Mouse (Mus musculus) heart, adult 2 months (tissue): ENCODE data around the gene Selenos. TPM values are rescaled to one million over a fixed set of nuclear protein-coding genes. Genes with fewer than 3 reads are reported as not detected.

ENCODE experiments used
- DNase-seq, 2 experiments: peaks; one replicate each; pipeline ENCODE4 v3.0.0; 2021
- H3K27ac ChIP-seq: fragments of 200-600 bp; 2 replicates; pipeline ENCODE4 v1.8.1; 2022
- H3K27me3 ChIP-seq: fragments of 200-500 bp; 2 replicates; pipeline ENCODE4 v1.6.1; 2012; ENCODE audit warnings: mild to moderate bottlenecking, low read length, inconsistent platforms, mixed read lengths; ENCODE audit not compliant: control insufficient read depth, insufficient read depth
- H3K36me3 ChIP-seq: fragments of 200-500 bp; 2 replicates; pipeline ENCODE4 v1.6.1; 2012; ENCODE audit warnings: low read length, inconsistent platforms; ENCODE audit not compliant: control insufficient read depth, insufficient read depth
- H3K4me1 ChIP-seq: fragments of 200-500 bp; 2 replicates; pipeline ENCODE4 v1.6.1; 2011; ENCODE audit warnings: low read length; ENCODE audit not compliant: control insufficient read depth, insufficient read depth
- H3K4me3 ChIP-seq: fragments of 200-600 bp; 2 replicates; pipeline ENCODE4 v1.8.1; 2022
- H3K79me2 ChIP-seq: fragments of 200-500 bp; replicated peaks from 2 replicates; pipeline ENCODE4 v1.6.1; 2012; ENCODE audit warnings: mild to moderate bottlenecking, inconsistent platforms, low read length, moderate library complexity, mixed read lengths; ENCODE audit not compliant: control insufficient read depth, insufficient read depth
- H3K9ac ChIP-seq: fragments of 200-500 bp; 2 replicates; pipeline ENCODE4 v1.6.1; 2012; ENCODE audit warnings: low read depth, mild to moderate bottlenecking, control low read depth, inconsistent platforms, low read length, mixed read lengths
- CTCF ChIP-seq: fragments of 200-600 bp; IDR thresholded peaks from 2 replicates; pipeline ENCODE4 v1.8.1; 2022; ENCODE audit warnings: antibody characterized with exemption, mild to moderate bottlenecking, moderate library complexity
- EP300 ChIP-seq: fragments of 200-500 bp; IDR thresholded peaks from 2 replicates; pipeline ENCODE4 v1.6.1; 2011; ENCODE audit warnings: low read depth, low read length, control low read depth; ENCODE audit not compliant: insufficient read depth
- POLR2A ChIP-seq: fragments of 200-500 bp; IDR thresholded peaks from 2 replicates; pipeline ENCODE4 v1.6.1; 2011; ENCODE audit warnings: mild to moderate bottlenecking, low read depth, low read length, control low read depth; ENCODE audit not compliant: insufficient read depth
- WGBS: fragments of 180-500 bp; shearing (Covaris S2); methylation state at CpG from one replicate; pipeline ENCODE4 v1.1.7; 2018; 5-methylcytosine and 5-hydroxymethylcytosine counted together
- intact Hi-C: fragments of 180-260 bp; cut with DNase I; formaldehyde crosslinking; loops from one replicate; pipeline ENCODE4 v1.15.1; 2025
- polyA plus RNA-seq: library from polyadenylated mRNA; depleted of rRNA; stranded (reverse); fragments of >200 nt; gene quantifications from 2 replicates; pipeline ENCODE4 v1.2.3, GENCODE M21; 2012
- total RNA-seq, 2 experiments: library from RNA; stranded (reverse); gene quantifications; 2 replicates each; pipeline ENCODE4 v1.2.3; 2021

Selenos gene
- total and polyA plus RNA-seq, 3 experiments, result 32.5 to 43.7 (median 34.1) TPM

DNA sequence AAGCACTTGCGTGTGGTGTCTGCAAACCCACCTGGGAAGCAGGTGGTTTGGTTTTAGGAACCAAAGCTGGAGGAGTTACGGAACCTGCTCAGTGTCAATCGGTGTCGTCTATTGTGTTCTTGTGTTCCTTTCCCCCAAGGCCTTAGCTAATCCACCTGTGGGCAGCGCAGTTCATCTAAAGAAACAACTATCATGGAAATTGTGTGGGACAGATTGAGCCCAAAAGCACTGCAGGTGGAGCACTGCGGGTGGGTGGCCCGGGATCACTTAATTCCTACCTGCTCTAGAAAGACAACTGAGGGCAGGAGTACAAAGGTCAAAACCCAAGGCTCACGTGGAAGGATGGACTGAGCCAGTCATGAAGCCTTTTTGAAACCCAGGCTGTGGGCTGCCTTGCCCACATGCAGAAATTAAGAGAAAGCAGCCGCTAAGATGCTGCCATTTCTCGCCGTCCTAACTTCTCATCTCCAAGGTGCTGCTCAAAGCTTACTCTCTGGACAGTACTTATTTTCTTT, 11.3 kb downstream of the Selenos start:
- intact Hi-C loops, result no loop called here
- Histone ChIP-seq H3K4me1 (no peaks in the 10 kb centered on the region), H3K27me3 (no peaks in the 10 kb centered on the region), H3K27ac (no peak overlapping the region), H3K79me2 (no peaks in the 10 kb centered on the region), H3K9ac (no peak overlapping the region), H3K4me3 (no peak overlapping the region), H3K36me3 (no peaks in the 10 kb centered on the region)
- no peak for TF ChIP-seq CTCF
- TF ChIP-seq EP300, result no peak
- no peak for TF ChIP-seq POLR2A
- no peak for DNase-seq
- 91% methylated on average over 11 of the region's 11 CpGs for WGBS

DNA sequence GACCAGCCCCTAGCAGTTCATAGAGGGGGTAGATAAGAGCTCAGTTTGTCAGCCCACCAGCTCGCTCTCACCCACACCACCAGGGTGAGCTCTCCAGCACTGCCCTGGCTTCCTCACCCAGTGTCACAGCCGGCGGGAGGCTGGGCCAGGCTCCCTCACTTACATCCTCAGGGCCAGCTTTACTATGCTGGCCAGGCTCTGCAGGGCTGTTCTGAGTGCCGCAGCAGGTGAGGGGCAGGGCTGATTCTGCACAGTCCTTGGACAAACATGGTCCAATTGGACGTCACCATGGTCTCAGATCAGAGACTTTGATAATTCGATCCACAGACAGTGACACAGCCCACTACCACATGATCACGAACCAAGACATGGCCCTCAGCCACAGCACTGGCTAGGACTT, 12.1 kb downstream of the Selenos start:
- Histone ChIP-seq H3K27ac (no peak overlapping the region), H3K9ac (no peak overlapping the region), H3K4me3 (no peak overlapping the region), H3K27me3 (no peaks in the 10 kb centered on the region), H3K4me1 (no peaks in the 10 kb centered on the region), H3K36me3 (no peaks in the 10 kb centered on the region), H3K79me2 (no peaks in the 10 kb centered on the region)
- intact Hi-C loops, result no loop called here
- TF ChIP-seq CTCF (no peak), POLR2A (no peak), EP300 (no peak)
- WGBS, result 83% methylated on average over 7 of the region's 7 CpGs
- no peak for DNase-seq

DNA sequence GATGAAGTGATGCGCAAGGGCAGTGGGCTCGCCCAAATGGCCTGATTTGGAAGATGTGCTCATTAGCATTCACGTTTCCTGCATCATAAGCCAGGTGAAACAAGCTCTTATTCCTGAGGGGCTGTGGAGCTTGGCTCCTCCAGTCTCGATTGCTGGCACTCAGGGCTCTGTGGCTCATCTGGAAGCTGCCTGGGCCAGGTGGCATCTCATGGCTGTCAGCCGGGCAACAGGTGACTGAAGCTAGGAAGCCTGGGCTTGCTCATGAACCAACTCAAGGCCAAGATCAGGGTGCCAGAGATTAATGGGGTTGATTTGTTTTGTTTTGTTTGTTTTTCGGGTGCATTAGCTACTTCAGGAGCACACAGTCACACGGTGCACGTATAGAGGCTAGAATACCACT, 13.2 kb downstream of the Selenos start:
- intact Hi-C loops, result no loop called here
- no peak for DNase-seq
- WGBS, result 94% methylated on average over 8 of the region's 8 CpGs
- H3K27me3 ChIP-seq, result no peaks in the 10 kb centered on the region
- H3K27ac ChIP-seq, result no peak overlapping the region
- TF ChIP-seq CTCF (no peak), EP300 (no peak), POLR2A (no peak)
- H3K9ac ChIP-seq, result no peak overlapping the region
- H3K4me3 ChIP-seq, result no peak overlapping the region
- H3K36me3 ChIP-seq, result no peaks in the 10 kb centered on the region
- no peaks in the 10 kb centered on the region for H3K79me2 ChIP-seq
- no peaks in the 10 kb centered on the region for H3K4me1 ChIP-seq

DNA sequence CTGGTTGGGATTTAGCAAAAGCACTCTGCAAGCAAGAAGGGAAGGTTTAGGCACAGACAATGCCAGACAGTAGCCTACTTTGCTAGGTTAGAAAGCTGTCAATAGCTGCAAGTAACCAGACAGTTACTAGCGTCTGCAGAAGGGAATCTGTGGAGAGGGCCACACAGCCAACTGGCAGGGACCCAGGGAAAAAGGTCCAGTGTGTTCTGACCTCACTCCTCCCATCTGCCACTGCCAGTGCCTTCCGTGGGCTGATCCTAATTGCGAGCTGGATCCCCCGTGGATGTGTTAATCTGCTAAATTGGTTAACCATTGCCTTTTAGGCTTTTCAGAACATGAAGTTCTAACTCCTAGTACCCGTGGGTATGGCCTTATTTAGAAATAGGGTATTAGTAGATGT, 14.7 kb downstream of the Selenos start:
- intact Hi-C loops, result no loop called here
- H3K36me3 ChIP-seq, result no peaks in the 10 kb centered on the region
- no peaks in the 10 kb centered on the region for H3K4me1 ChIP-seq
- WGBS, result 52% methylated on average over 5 of the region's 5 CpGs
- no peaks in the 10 kb centered on the region for H3K79me2 ChIP-seq
- TF ChIP-seq POLR2A (no peak), CTCF (no peak), EP300 (no peak)
- H3K27ac ChIP-seq, result no peak overlapping the region
- no peaks in the 10 kb centered on the region for H3K27me3 ChIP-seq
- H3K4me3 ChIP-seq, result no peak overlapping the region
- no peak overlapping the region for H3K9ac ChIP-seq
- DNase-seq, result peak in 1 of 2 experiments; percentile 29

DNA sequence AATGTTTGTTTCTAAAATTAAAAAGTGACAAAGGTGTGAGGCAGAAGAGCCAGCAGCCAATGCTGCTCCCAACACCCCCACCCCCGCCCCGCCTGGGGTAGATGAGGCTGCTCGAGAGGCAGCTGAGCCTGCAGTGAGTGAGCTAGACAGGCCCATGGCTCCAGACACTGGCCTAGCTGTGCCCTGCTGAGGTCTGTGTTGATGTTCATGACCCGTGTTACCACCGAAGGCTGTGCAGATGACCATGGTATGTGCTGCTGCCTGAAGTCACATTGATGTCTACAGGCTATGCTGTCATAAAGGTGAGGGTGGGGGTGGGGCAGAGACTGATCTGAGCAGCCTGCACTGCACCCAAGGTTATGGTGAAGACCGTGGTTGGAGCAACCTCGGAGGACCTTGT, 19.4 kb downstream of the Selenos start:
- Histone ChIP-seq H3K4me3 (no peak overlapping the region), H3K4me1 (no peaks in the 10 kb centered on the region), H3K36me3 (no peaks in the 10 kb centered on the region), H3K27ac (no peak overlapping the region), H3K9ac (no peak overlapping the region), H3K27me3 (no peaks in the 10 kb centered on the region), H3K79me2 (no peaks in the 10 kb centered on the region)
- DNase-seq, result no peak
- intact Hi-C loops, result no loop called here
- 88% methylated on average over 7 of the region's 7 CpGs for WGBS
- TF ChIP-seq POLR2A (no peak), EP300 (no peak), CTCF (no peak)

DNA sequence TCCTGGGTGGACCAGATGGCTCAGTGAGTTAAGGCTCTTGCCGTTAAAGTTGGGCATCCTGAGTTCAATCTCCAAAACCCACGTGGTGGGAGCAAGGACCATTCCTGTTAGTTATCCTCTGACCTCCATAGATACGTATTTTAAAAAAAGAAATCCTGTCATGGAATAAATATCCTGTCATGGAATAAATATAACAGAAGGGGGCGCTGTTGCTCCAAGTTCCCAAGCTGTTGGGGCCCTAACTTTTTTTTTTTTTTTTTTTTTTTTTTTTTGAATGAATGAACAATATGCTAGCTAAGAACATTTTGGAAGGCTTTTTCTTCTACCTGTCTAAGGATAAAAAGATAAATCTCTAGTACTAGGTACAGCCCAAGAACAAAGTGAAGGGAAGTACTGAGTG, 22.4 kb downstream of the Selenos start:
- DNase-seq, result no peak
- TF ChIP-seq CTCF (peak; percentile 81), POLR2A (no peak)
- WGBS, result 1% methylated on average over 4 of the region's 4 CpGs

DNA sequence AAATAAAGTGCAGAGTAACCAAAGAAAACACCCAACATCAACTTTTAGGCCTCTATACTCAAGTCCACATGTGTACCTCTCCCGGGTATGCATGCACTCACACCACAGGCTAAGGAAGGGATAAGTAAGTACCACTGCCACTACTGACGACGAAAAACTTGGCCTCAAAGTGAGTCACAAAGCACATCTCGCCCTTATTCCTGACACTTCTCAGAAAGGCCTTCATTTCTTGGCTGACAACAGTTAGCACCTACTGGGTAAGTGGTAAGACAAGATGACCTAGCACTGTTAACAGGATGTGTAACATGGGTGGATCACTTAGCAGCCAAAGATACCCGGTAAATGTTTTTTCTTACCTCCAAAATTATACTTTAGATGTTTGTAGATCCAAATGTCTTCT, 25.1 kb downstream of the Selenos start:
- 90% methylated on average over 5 of the region's 5 CpGs for WGBS
- Histone ChIP-seq H3K4me3 (no peak overlapping the region), H3K27ac (no peak overlapping the region), H3K36me3 (no peaks in the 10 kb centered on the region), H3K79me2 (no peaks in the 10 kb centered on the region), H3K27me3 (no peaks in the 10 kb centered on the region), H3K9ac (no peak overlapping the region), H3K4me1 (no peaks in the 10 kb centered on the region)
- TF ChIP-seq EP300 (no peak), POLR2A (no peak), CTCF (no peak)
- intact Hi-C loops, result no loop called here
- no peak for DNase-seq

More for the DNA sequence above, 22.4 kb downstream of the Selenos start:
- Histone ChIP-seq H3K4me1 (no peaks in the 10 kb centered on the region), H3K27me3 (no peaks in the 10 kb centered on the region), H3K4me3 (no peak overlapping the region), H3K79me2 (no peaks in the 10 kb centered on the region), H3K9ac (no peak overlapping the region), H3K36me3 (no peaks in the 10 kb centered on the region), H3K27ac (no peak overlapping the region)
- intact Hi-C loops, result loop anchor here (1.0 to 2.0 kb wide), 4 partner anchors 148 to 559 kb away; partner anchors contain the start of gene Lrrk1
